Mouse (Mus musculus) ES-E14 (cell line): ENCODE data around the gene Rxrb. TPM values are rescaled to one million over a fixed set of nuclear protein-coding genes. Genes with fewer than 3 reads are reported as not detected.

Experiments
- DNase-seq: peaks from one replicate; pipeline ENCODE4 v3.0.0-alpha.2; 2013; ENCODE audit warnings: low read depth, low spot score
- H3K27ac ChIP-seq: 2 replicates; pipeline ENCODE4 v1.5.1; 2012; ENCODE audit warnings: low read depth, mild to moderate bottlenecking, low read length, moderate library complexity, mixed read lengths; ENCODE audit not compliant: poor library complexity, insufficient read depth, severe bottlenecking
- H3K36me3 ChIP-seq: 2 replicates; pipeline ENCODE4 v1.6.1; 2012; ENCODE audit warnings: mild to moderate bottlenecking, low read length, moderate library complexity, mixed read lengths; ENCODE audit not compliant: control insufficient read depth, poor library complexity, insufficient read depth, severe bottlenecking
- H3K4me1 ChIP-seq, 2 experiments: fragments of 150-350 bp in 1 of 2; sonication (generic) in 1 of 2; 2 replicates each; pipeline ENCODE4 v1.6.1; 2012; ENCODE audit warnings: low read length in 2 of 2, mild to moderate bottlenecking in 1 of 2, mixed read lengths in 1 of 2; ENCODE audit not compliant: control insufficient read depth in 2 of 2, insufficient read depth in 2 of 2, poor library complexity in 1 of 2
- H3K4me3 ChIP-seq, 2 experiments: fragments of 150-350 bp in 1 of 2; sonication (generic) in 1 of 2; 2 replicates each; pipeline ENCODE4 v1.5.1; 2012; ENCODE audit warnings: low read length in 2 of 2, low read depth in 1 of 2, mild to moderate bottlenecking in 1 of 2, mixed read lengths in 1 of 2; ENCODE audit not compliant: insufficient read depth in 1 of 2, poor library complexity in 1 of 2, severe bottlenecking in 1 of 2
- H3K9ac ChIP-seq: 2 replicates; pipeline ENCODE4 v1.6.1; 2012; ENCODE audit warnings: low read depth, mild to moderate bottlenecking, low read length, mixed read lengths; ENCODE audit not compliant: poor library complexity, insufficient read depth, severe bottlenecking
- H3K9me3 ChIP-seq: fragments of 150-350 bp; sonication (generic); 2 replicates; pipeline ENCODE4 v1.6.1; 2012; ENCODE audit warnings: low read depth, mild to moderate bottlenecking, low read length; ENCODE audit not compliant: control insufficient read depth, insufficient read depth
- CHD2 ChIP-seq: IDR thresholded peaks from 2 replicates; pipeline ENCODE4 v1.6.1; 2014; ENCODE audit warnings: mild to moderate bottlenecking, low read depth, low read length, inconsistent platforms
- HCFC1 ChIP-seq: IDR thresholded peaks from 2 replicates; pipeline ENCODE4 v1.6.1; 2012; ENCODE audit warnings: low read length, inconsistent platforms, borderline replicate concordance; ENCODE audit not compliant: insufficient read depth
- MAFK ChIP-seq: IDR thresholded peaks from 2 replicates; pipeline ENCODE4 v1.6.1; 2014; ENCODE audit warnings: mild to moderate bottlenecking, low read depth, low read length, inconsistent platforms; ENCODE audit not compliant: insufficient read depth
- ZC3H11A ChIP-seq: IDR thresholded peaks from 2 replicates; pipeline ENCODE4 v1.6.1; 2012; ENCODE audit warnings: low read depth, mild to moderate bottlenecking, inconsistent platforms, low read length, borderline replicate concordance
- ZNF384 ChIP-seq: IDR thresholded peaks from 2 replicates; pipeline ENCODE4 v1.6.1; 2012; ENCODE audit warnings: low read depth, low read length, inconsistent platforms
- in situ Hi-C, 2 experiments: fragments of 600-800 bp; cut with MboI; formaldehyde crosslinking; loops; one replicate each; pipeline ENCODE4 v1.15.1; 2025; ENCODE audit warnings: low sequenced_read_pairs in 2 of 2, inconsistent platforms in 1 of 2; ENCODE audit not compliant: unreplicated experiment in 2 of 2
- total RNA-seq: library from RNA; depleted of rRNA; stranded (reverse); fragments of 300-350 nt; gene quantifications from 2 replicates; pipeline ENCODE4 v1.2.3, GENCODE M21; 2012

Rxrb gene
- total RNA-seq, 1 experiment, result 52.4 TPM

DNA sequence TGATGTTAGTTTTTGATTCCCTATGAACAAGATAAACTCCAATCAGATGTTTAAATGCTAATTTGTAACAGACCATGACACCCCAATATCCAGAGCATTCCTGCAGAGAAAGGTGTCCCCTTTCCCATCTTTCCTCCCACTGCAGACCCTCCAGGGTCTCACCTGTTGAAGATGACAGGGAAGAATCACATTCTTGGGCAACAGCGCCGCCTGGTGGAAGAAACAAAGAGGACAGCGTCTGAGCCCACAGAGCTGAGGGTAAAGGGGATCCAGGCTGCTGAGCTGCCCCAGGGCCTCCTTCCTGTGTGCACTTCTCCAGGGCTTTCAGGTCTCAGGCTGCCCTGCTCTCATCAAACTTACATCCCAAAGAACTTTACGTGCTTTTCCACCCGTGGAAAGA, 28.2 kb upstream of the Rxrb start:
- Histone ChIP-seq H3K4me3 (peak overlapping the region in 1 of 2 experiments; percentile 15; a peak in 1 of 4 replicates), H3K9me3 (no peaks in the 10 kb centered on the region), H3K36me3 (no peaks in the 10 kb centered on the region), H3K27ac (no peak overlapping the region), H3K9ac (no peak overlapping the region), H3K4me1 (no peaks in the 10 kb centered on the region)
- in situ Hi-C loops, result no loop called here
- peak; percentile 47 for DNase-seq
- TF ChIP-seq ZC3H11A (no peak), HCFC1 (no peak), MAFK (no peak), CHD2 (no peak), ZNF384 (no peak)

DNA sequence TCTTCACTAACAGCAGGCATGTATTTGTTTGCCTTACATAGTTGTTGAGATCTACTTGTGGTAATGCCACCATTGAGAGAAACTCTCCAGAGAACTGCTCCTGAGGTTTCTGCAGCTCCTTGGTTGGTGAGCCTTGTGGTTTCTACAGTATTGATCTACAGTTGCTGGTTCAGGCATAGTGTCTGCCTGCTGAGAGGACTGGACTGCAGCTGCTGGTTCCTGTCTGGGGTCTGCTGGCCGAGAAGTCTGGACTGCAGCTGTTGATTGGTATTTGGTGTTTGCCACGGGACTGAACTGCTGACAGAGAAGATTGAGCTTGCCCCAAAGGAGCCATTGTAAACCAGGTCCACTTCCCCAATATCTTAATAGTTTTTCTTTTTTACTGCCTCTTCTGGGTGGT, 25.0 kb upstream of the Rxrb start:
- Histone ChIP-seq H3K9ac (no peak overlapping the region), H3K4me3 (no peak overlapping the region), H3K36me3 (no peaks in the 10 kb centered on the region), H3K27ac (no peak overlapping the region), H3K4me1 (no peaks in the 10 kb centered on the region), H3K9me3 (no peaks in the 10 kb centered on the region)
- no peak for DNase-seq
- in situ Hi-C loops, result no loop called here
- TF ChIP-seq ZC3H11A (no peak), MAFK (no peak), ZNF384 (no peak), CHD2 (no peak), HCFC1 (no peak)

DNA sequence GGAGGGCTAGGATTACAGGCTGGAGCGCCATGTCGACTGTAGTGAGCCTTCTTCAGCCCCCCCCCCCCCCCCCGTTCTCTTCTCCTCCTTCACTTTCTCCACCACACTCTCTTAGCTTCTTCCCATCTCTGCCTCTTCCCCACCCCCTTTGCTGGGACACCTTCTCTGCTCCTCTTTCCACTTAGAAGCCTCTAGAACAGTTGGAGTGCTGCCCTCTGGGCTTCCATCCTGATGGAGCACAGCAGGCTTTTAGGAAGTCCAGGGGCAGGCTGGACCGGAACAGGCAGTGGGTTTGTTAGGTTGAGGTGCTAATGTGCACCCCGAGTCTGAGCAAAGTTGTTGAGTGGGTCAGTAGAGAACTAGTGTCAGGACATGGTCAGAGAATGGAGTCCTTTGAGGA, 21.5 kb upstream of the Rxrb start:
- TF ChIP-seq ZC3H11A (no peak), HCFC1 (no peak), ZNF384 (no peak), MAFK (no peak), CHD2 (no peak)
- H3K27ac ChIP-seq, result no peak overlapping the region
- H3K4me1 ChIP-seq, result no peaks in the 10 kb centered on the region
- no peaks in the 10 kb centered on the region for H3K9me3 ChIP-seq
- DNase-seq, result no peak
- 0 out of 2 replicates have a peak, but pooled peaks cover 2% of the 10 kb centered on the region for H3K36me3 ChIP-seq
- in situ Hi-C loops, result no loop called here
- no peak overlapping the region for H3K4me3 ChIP-seq
- H3K9ac ChIP-seq, result no peak overlapping the region

DNA sequence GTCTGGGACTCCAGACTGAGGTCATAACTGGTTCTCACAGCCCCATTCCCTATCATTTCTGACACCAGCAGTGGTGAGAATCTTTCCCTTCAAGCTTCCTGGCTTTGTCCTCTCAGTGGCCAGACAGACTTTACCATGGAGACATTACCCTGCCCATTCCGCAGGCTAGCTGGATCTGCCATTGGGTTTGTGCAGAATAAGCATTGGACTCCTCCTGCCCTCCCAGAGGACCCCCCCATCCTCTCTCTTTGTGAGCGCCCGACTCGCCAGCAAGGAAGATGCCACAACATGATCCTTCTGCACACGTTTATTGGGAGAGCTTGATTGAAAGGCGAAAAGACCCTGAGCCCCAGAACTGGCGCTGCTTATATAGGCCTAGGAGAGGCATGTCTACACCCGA, 18.2 kb upstream of the Rxrb start:
- DNase-seq, result no peak
- H3K4me3 ChIP-seq, result no peak overlapping the region
- H3K9ac ChIP-seq, result no peak overlapping the region
- no peak for TF ChIP-seq MAFK
- no peak for TF ChIP-seq CHD2
- no peak for TF ChIP-seq ZNF384
- TF ChIP-seq HCFC1, result no peak
- H3K4me1 ChIP-seq, result no peaks in the 10 kb centered on the region
- H3K9me3 ChIP-seq, result peaks cover 4% of the 10 kb centered on the region
- H3K36me3 ChIP-seq, result 0 out of 2 replicates have a peak, but pooled peaks cover 2% of the 10 kb centered on the region
- in situ Hi-C loops, result no loop called here
- H3K27ac ChIP-seq, result peak overlapping the region; percentile 28; the same call in 1 of the 2 replicates
